Mouse (Mus musculus): Measurements from ENCODE around the gene Cntfr.
A peak's percentile ranks its signal among the peaks of the same experiment; 100 is the strongest.

Cntfr gene

GRCm38 (mm10) chr4:41677006-41677629 lies 19.8 kb downstream of the Cntfr start:
- peak; percentile 82 for DNase-seq

GRCm38 (mm10) chr4:41676248-41677005 lies 20.5 kb downstream of the Cntfr start:
- no peak for DNase-seq

- DNase-seq, result peak; percentile 77
Observed at GRCm38 (mm10) chr4:41673186-41673585, 23.7 kb downstream of the Cntfr start.

- peak; percentile 75 for DNase-seq
Observed at GRCm38 (mm10) chr4:41672522-41672963, 24.3 kb downstream of the Cntfr start.

- DNase-seq, result peak; percentile 98
Observed at GRCm38 (mm10) chr4:41671963-41672480, 24.9 kb downstream of the Cntfr start.

- no peak for DNase-seq
Observed at GRCm38 (mm10) chr4:41671500-41671899, 25.4 kb downstream of the Cntfr start.

- DNase-seq, result no peak
Observed at GRCm38 (mm10) chr4:41670836-41671235, 26.1 kb downstream of the Cntfr start.

GRCm38 (mm10) chr4:41666646-41667045 lies 30.2 kb downstream of the Cntfr start:
- DNase-seq, result no peak

- peak; percentile 57 for DNase-seq
Observed at GRCm38 (mm10) chr4:41665009-41665675, 31.7 kb downstream of the Cntfr start.

GRCm38 (mm10) chr4:41664533-41664932 lies 32.4 kb downstream of the Cntfr start:
- DNase-seq, result no peak

- DNase-seq, result no peak
Observed at GRCm38 (mm10) chr4:41663614-41664013, 33.3 kb downstream of the Cntfr start.

- DNase-seq, result no peak
Observed at GRCm38 (mm10) chr4:41662723-41663122, 34.2 kb downstream of the Cntfr start.

GRCm38 (mm10) chr4:41660851-41661430 lies 35.9 kb downstream of the Cntfr start:
- peak; percentile 85 for DNase-seq

- DNase-seq, result no peak
Observed at GRCm38 (mm10) chr4:41659556-41659955, 37.3 kb downstream of the Cntfr start.

GRCm38 (mm10) chr4:41658566-41659384 lies 38.1 kb downstream of the Cntfr start:
- DNase-seq, result no peak

GRCm38 (mm10) chr4:41655525-41655924 lies 41.4 kb downstream of the Cntfr start:
- no peak for DNase-seq

GRCm38 (mm10) chr4:41654217-41654616 lies 42.7 kb downstream of the Cntfr start:
- peak; percentile 82 for DNase-seq

- no peak for DNase-seq
Observed at GRCm38 (mm10) chr4:41653730-41654129, 43.2 kb downstream of the Cntfr start.

- peak; percentile 88 for DNase-seq
Observed at GRCm38 (mm10) chr4:41653296-41653695, 43.6 kb downstream of the Cntfr start.

- no peak for DNase-seq
Observed at GRCm38 (mm10) chr4:41648627-41649026, 48.3 kb downstream of the Cntfr start.

GRCm38 (mm10) chr4:41648157-41648556 lies 48.7 kb downstream of the Cntfr start:
- DNase-seq, result peak; percentile 71

- peak; percentile 70 for DNase-seq
Observed at GRCm38 (mm10) chr4:41645488-41645887, 51.4 kb downstream of the Cntfr start.
